Comparison of ENCODE assay signal across 9 mouse cellular contexts in genomic region chr5:53933628-53934027, GRCm38 (mm10).
DNase-seq lines count a peak whose midpoint lies in the region; ATAC-seq and TF ChIP-seq lines count a peak whose summit lies in the region.
"Had no signal": no experiment of that assay in that cellular context is flagged by ENCODE, and none has a peak within 500 bp of the region (broad histone marks: within the 10 kb centered on the region; RNA-seq: fewer than 3 reads in every experiment).

No protein-coding gene starts in this region.

- no peak overlapping the region for H3K4me2 ChIP-seq in liver, postnatal 0 days (ENCODE audit: low read depth, low read length)
- no peak overlapping the region for H3K4me2 ChIP-seq in intestine, embryonic 15.5 days (replicated peaks)

- H3K9me3 ChIP-seq in liver, postnatal 0 days (ENCODE audit: low read length), result no peaks in the 10 kb centered on the region
- H3K9me3 ChIP-seq in intestine, embryonic 15.5 days, result no peaks in the 10 kb centered on the region

- H3K27ac ChIP-seq in liver, postnatal 0 days (ENCODE audit: low read depth), result no peak overlapping the region
- H3K27ac ChIP-seq in intestine, embryonic 15.5 days, result peak overlapping the region; percentile 38; the same call in 1 of the 2 replicates
- H3K27ac ChIP-seq: liver, embryonic 14.5 days had no signal

- WGBS in liver, postnatal 0 days (ENCODE audit: insufficient replicate concordance), result 67% methylated on average over 7 of the region's 7 CpGs
- WGBS in intestine, embryonic 15.5 days, result 33% methylated on average over 7 of the region's 7 CpGs

- TF ChIP-seq CTCF in liver, postnatal 0 days (IDR thresholded peaks at IDR 0.05; ENCODE audit: low read depth), result no peak

- no peak for ATAC-seq in liver, postnatal 0 days
- ATAC-seq in intestine, embryonic 15.5 days, result peak; percentile 86
- no peak for ATAC-seq in erythroid progenitor cell, adult 5-6 weeks (replicated peaks; ENCODE audit: low FRiP score, poor library complexity, severe bottlenecking)

- no peak for TF ChIP-seq EP300 in liver, postnatal 0 days (IDR thresholded peaks at IDR 0.05; ENCODE audit: low read depth)

- no peaks in the 10 kb centered on the region for H3K36me3 ChIP-seq in liver, postnatal 0 days (replicated peaks; ENCODE audit: insufficient read depth, low read length)
- no peaks in the 10 kb centered on the region for H3K36me3 ChIP-seq in intestine, embryonic 15.5 days

- H3K4me3 ChIP-seq in liver, postnatal 0 days (ENCODE audit: low read depth, low read length), result no peak overlapping the region
- H3K4me3 ChIP-seq in intestine, embryonic 15.5 days (replicated peaks), result no peak overlapping the region

- no peaks in the 10 kb centered on the region for H3K27me3 ChIP-seq in liver, postnatal 0 days (ENCODE audit: insufficient read depth, low read length)
- H3K27me3 ChIP-seq in intestine, embryonic 15.5 days (replicated peaks), result no peaks in the 10 kb centered on the region

- H3K9ac ChIP-seq in liver, postnatal 0 days (replicated peaks), result no peak overlapping the region
- no peak overlapping the region for H3K9ac ChIP-seq in intestine, embryonic 15.5 days
- H3K9ac ChIP-seq: liver, embryonic 14.5 days had no signal

- DNase-seq in liver, result peak; percentile 43
- no peak for DNase-seq in liver, postnatal 0 days
- peak; percentile 88 for DNase-seq in gastrocnemius, postnatal 10 days
- DNase-seq in lung, postnatal 36 days, result peak; percentile 87
- DNase-seq in thymus, postnatal 4 days, result no peak
- no peak for DNase-seq in cerebellum, postnatal 36 days

- H3K4me1 ChIP-seq in liver, postnatal 0 days (ENCODE audit: insufficient read depth), result peaks cover 4% of the 10 kb centered on the region
- H3K4me1 ChIP-seq in intestine, embryonic 15.5 days (replicated peaks), result 0 out of 2 replicates have a peak, but pooled peaks cover 7% of the 10 kb centered on the region

Comparison
In these comparisons a context has a peak if more than half of its experiments do, and no peak if none do; other contexts are left out.
1. DNase-seq: peak in liver (single experiment), gastrocnemius, postnatal 10 days (single experiment) and lung, postnatal 36 days (single experiment); none in liver, postnatal 0 days (single experiment), thymus, postnatal 4 days (single experiment) and cerebellum, postnatal 36 days (0 of 2).